Mouse (Mus musculus) midbrain, embryonic 12.5 days (tissue): Measurements from ENCODE around the gene Gng3. TPM values are rescaled to one million over a fixed set of nuclear protein-coding genes. Genes with fewer than 3 reads are reported as not detected.

Source experiments
- ATAC-seq: fragments of 200-750 bp; cut with Nextera tagmentation; 2 replicates; pipeline ENCODE4 v1.8.0; 2017; ENCODE audit warnings: low read depth, moderate TSS enrichment, moderate library complexity; ENCODE audit not compliant: low FRiP score
- H3K27ac ChIP-seq: fragments of 300-500 bp; sonication (generic); replicated peaks from 2 replicates; pipeline ENCODE4 v1.5.1; 2016; ENCODE audit warnings: mild to moderate bottlenecking
- H3K27me3 ChIP-seq: fragments of 300-500 bp; sonication (generic); 2 replicates; pipeline ENCODE4 v1.6.1; 2016; ENCODE audit warnings: mild to moderate bottlenecking
- H3K36me3 ChIP-seq: fragments of 300-500 bp; sonication (generic); 2 replicates; pipeline ENCODE4 v1.6.1; 2016
- H3K4me1 ChIP-seq: fragments of 300-500 bp; sonication (generic); 2 replicates; pipeline ENCODE4 v1.6.1; 2016
- H3K4me2 ChIP-seq: fragments of 300-500 bp; sonication (generic); replicated peaks from 2 replicates; pipeline ENCODE4 v1.6.1; 2016; ENCODE audit warnings: mild to moderate bottlenecking, moderate library complexity
- H3K4me3 ChIP-seq: fragments of 300-500 bp; sonication (generic); 2 replicates; pipeline ENCODE4 v1.5.1; 2016; ENCODE audit warnings: mild to moderate bottlenecking
- H3K9ac ChIP-seq: fragments of 300-500 bp; sonication (generic); replicated peaks from 2 replicates; pipeline ENCODE4 v1.6.1; 2016; ENCODE audit warnings: mild to moderate bottlenecking, moderate library complexity
- H3K9me3 ChIP-seq: fragments of 300-500 bp; sonication (generic); 2 replicates; pipeline ENCODE4 v1.6.1; 2016; ENCODE audit warnings: mild to moderate bottlenecking
- WGBS: fragments of 180-500 bp; shearing (Covaris S2); methylation state at CpG from one replicate; pipeline ENCODE4 v1.1.7; 2016; 5-methylcytosine and 5-hydroxymethylcytosine counted together
- polyA plus RNA-seq: library from polyadenylated mRNA; unstranded; fragments of >200 nt; fragmentation: Nextera tagmentation; extraction: Ambion mirVana; gene quantifications from 2 replicates; pipeline ENCODE4 v1.2.1, GENCODE M21; 2016

Gng3 gene
- 174 and 180 TPM in 2 replicates for polyA plus RNA-seq

- Histone ChIP-seq H3K4me1 (peaks cover 28% of the 10 kb centered on the region), H3K36me3 (peaks cover 35% of the 10 kb centered on the region), H3K27ac (peak within 1 kb of the TSS; percentile 97), H3K9me3 (no peaks in the 10 kb centered on the region), H3K4me2 (peak within 1 kb of the TSS; percentile 73), H3K9ac (peak within 1 kb of the TSS; percentile 82), H3K27me3 (no peaks in the 10 kb centered on the region), H3K4me3 (peak within 1 kb of the TSS; percentile 59)
- peak; percentile 84 for ATAC-seq
- WGBS, result 33% methylated on average over 11 of the region's 11 CpGs
Observed at GRCm38 (mm10) chr19:8839103-8839907, at the start of gene Gng3. Gng3 (minus strand) TSS chr19:8839194.

- WGBS, result 16% methylated on average over 19 of the region's 19 CpGs
- no peaks in the 10 kb centered on the region for H3K27me3 ChIP-seq
Observed at GRCm38 (mm10) chr19:8887585-8888463, 48.8 kb upstream of the Gng3 start.

GRCm38 (mm10) chr19:8886916-8887584 is 48.1 kb upstream of the Gng3 start:
- Histone ChIP-seq H3K9ac (no peak overlapping the region), H3K36me3 (peaks cover 16% of the 10 kb centered on the region), H3K27me3 (no peaks in the 10 kb centered on the region), H3K4me1 (peaks cover 20% of the 10 kb centered on the region), H3K9me3 (no peaks in the 10 kb centered on the region), H3K4me2 (peak overlapping the region; percentile 75), H3K4me3 (no peak overlapping the region), H3K27ac (no peak overlapping the region)
- ATAC-seq, result no peak
- 42% methylated on average over 1 of the region's 1 CpGs for WGBS

More at GRCm38 (mm10) chr19:8887585-8888463, 48.8 kb upstream of the Gng3 start:
- peak overlapping the region; percentile 85 for H3K27ac ChIP-seq
- ATAC-seq, result no peak
- H3K4me1 ChIP-seq, result peaks cover 20% of the 10 kb centered on the region
- H3K4me2 ChIP-seq, result peak overlapping the region; percentile 75
- H3K36me3 ChIP-seq, result peaks cover 16% of the 10 kb centered on the region
- H3K9ac ChIP-seq, result peak overlapping the region; percentile 81
- H3K9me3 ChIP-seq, result no peaks in the 10 kb centered on the region
- peak overlapping the region; percentile 67 for H3K4me3 ChIP-seq

- Histone ChIP-seq H3K9ac (no peak within 1 kb of the TSS), H3K27ac (no peak within 1 kb of the TSS), H3K4me3 (no peak within 1 kb of the TSS), H3K27me3 (no peaks in the 10 kb centered on the region), H3K4me2 (no peak within 1 kb of the TSS), H3K4me1 (peaks cover 23% of the 10 kb centered on the region), H3K36me3 (0 out of 2 replicates have a peak, but pooled peaks cover 3% of the 10 kb centered on the region), H3K9me3 (no peaks in the 10 kb centered on the region)
- no peak for ATAC-seq
- WGBS, result 65% methylated on average over 3 of the region's 3 CpGs
Observed at GRCm38 (mm10) chr19:8883616-8884015, 44.6 kb upstream of the Gng3 start, which contains the start of the genes Lbhd1 and Gm49403. Lbhd1 (plus strand) TSS chr19:8883732. Gm49403 (plus strand) TSS chr19:8883930.

GRCm38 (mm10) chr19:8881034-8881392 is 42.0 kb upstream of the Gng3 start:
- Histone ChIP-seq H3K27ac (no peak overlapping the region), H3K4me1 (peaks cover 12% of the 10 kb centered on the region), H3K4me2 (peak overlapping the region; percentile 92), H3K9ac (peak overlapping the region; percentile 80), H3K27me3 (no peaks in the 10 kb centered on the region), H3K9me3 (no peaks in the 10 kb centered on the region), H3K36me3 (peaks cover 21% of the 10 kb centered on the region), H3K4me3 (peak overlapping the region; percentile 69)
- 0 out of 2 replicates have a peak, but pooled peaks have one; percentile 8 for ATAC-seq
- WGBS, result 14% methylated on average over 3 of the region's 3 CpGs

- Histone ChIP-seq H3K4me3 (peak within 1 kb of the TSS; percentile 69), H3K27ac (peak within 1 kb of the TSS; percentile 83), H3K9ac (peak within 1 kb of the TSS; percentile 80), H3K36me3 (peaks cover 27% of the 10 kb centered on the region), H3K4me2 (peak within 1 kb of the TSS; percentile 92), H3K4me1 (peaks cover 12% of the 10 kb centered on the region), H3K9me3 (no peaks in the 10 kb centered on the region), H3K27me3 (no peaks in the 10 kb centered on the region)
- under 1% methylated on average over 42 of the region's 42 CpGs for WGBS
- peak; percentile 98 for ATAC-seq
Observed at GRCm38 (mm10) chr19:8880311-8881033, 41.5 kb upstream of the Gng3 start, which contains the start of gene Uqcc3. Uqcc3 (minus strand) TSS chr19:8880923.

- peaks cover 51% of the 10 kb centered on the region for H3K36me3 ChIP-seq
- no peak for ATAC-seq
- H3K27ac ChIP-seq, result no peak overlapping the region
- H3K4me2 ChIP-seq, result no peak overlapping the region
- peaks cover 19% of the 10 kb centered on the region for H3K4me1 ChIP-seq
- H3K27me3 ChIP-seq, result no peaks in the 10 kb centered on the region
- 95% methylated on average over 7 of the region's 7 CpGs for whole genome bisulfite sequencing
- no peaks in the 10 kb centered on the region for H3K9me3 ChIP-seq
- no peak overlapping the region for H3K4me3 ChIP-seq
- no peak overlapping the region for H3K9ac ChIP-seq
Observed at GRCm38 (mm10) chr19:8875031-8875430, 36.0 kb upstream of the Gng3 start.

GRCm38 (mm10) chr19:8872266-8872840 is 33.4 kb upstream of the Gng3 start:
- peaks cover 43% of the 10 kb centered on the region for H3K36me3 ChIP-seq
- H3K4me1 ChIP-seq, result peaks cover 13% of the 10 kb centered on the region
- H3K9ac ChIP-seq, result peak overlapping the region; percentile 94
- 75% methylated on average over 10 of the region's 10 CpGs for WGBS
- peak overlapping the region; percentile 73 for H3K27ac ChIP-seq
- ATAC-seq, result no peak
- no peaks in the 10 kb centered on the region for H3K27me3 ChIP-seq
- peak overlapping the region; percentile 91 for H3K4me2 ChIP-seq
- no peaks in the 10 kb centered on the region for H3K9me3 ChIP-seq
- H3K4me3 ChIP-seq, result peak overlapping the region; percentile 93

- peak within 1 kb of the TSS; percentile 91 for H3K4me2 ChIP-seq
- no peaks in the 10 kb centered on the region for H3K9me3 ChIP-seq
- peaks cover 13% of the 10 kb centered on the region for H3K4me1 ChIP-seq
- peak within 1 kb of the TSS; percentile 93 for H3K4me3 ChIP-seq
- peak within 1 kb of the TSS; percentile 73 for H3K27ac ChIP-seq
- no peaks in the 10 kb centered on the region for H3K27me3 ChIP-seq
- peak within 1 kb of the TSS; percentile 94 for H3K9ac ChIP-seq
- H3K36me3 ChIP-seq, result peaks cover 35% of the 10 kb centered on the region
- peak; percentile 99 for ATAC-seq
- 1% methylated on average over 59 of the region's 59 CpGs for WGBS
Observed at GRCm38 (mm10) chr19:8871267-8872186, 32.5 kb upstream of the Gng3 start, which contains the start of gene Ubxn1. Ubxn1 (plus strand) TSS chr19:8871496.

GRCm38 (mm10) chr19:8870838-8871237 is 31.8 kb upstream of the Gng3 start:
- WGBS, result 61% methylated on average over 9 of the region's 9 CpGs
- peak; percentile 50 for ATAC-seq
- peak overlapping the region; percentile 73 for H3K27ac ChIP-seq

More at GRCm38 (mm10) chr19:8870838-8871237, 31.8 kb upstream of the Gng3 start:
- Histone ChIP-seq H3K36me3 (peaks cover 28% of the 10 kb centered on the region), H3K9me3 (no peaks in the 10 kb centered on the region), H3K27me3 (no peaks in the 10 kb centered on the region), H3K4me2 (peak overlapping the region; percentile 91), H3K4me1 (peaks cover 13% of the 10 kb centered on the region), H3K9ac (peak overlapping the region; percentile 94), H3K4me3 (peak overlapping the region; percentile 93)
